Mouse (Mus musculus) c-Kit-positive CD71-positive TER-119-negative erythroid progenitor cells, embryonic 14.5 days (primary cell): ENCODE data around the gene Raver1.

Experiments
- DNase-seq: peaks from one replicate; pipeline ENCODE4 v3.0.0-alpha.2; 2013; ENCODE audit warnings: low read depth

The Raver1 gene

DNA sequence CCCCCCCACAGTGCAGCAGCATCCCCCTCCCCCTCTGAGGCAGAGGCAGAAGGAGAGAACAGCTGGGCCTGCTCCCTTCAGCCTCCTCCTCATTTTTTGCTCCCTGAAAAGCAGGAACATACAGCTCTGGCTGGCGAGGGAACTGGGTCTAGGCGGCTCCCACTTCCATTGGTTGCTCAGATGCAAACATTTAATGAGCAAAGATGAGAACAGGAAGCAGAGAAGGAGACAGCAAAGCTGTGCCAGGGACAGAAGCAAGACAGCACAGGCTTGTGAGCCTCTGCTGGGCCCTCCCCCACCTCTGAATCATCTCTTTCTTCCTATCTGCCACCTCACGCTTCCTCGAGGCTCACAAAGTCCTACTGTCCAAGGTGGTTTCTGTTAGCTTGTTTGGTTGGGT, 50.5 kb downstream of the Raver1 start:
- no peak for DNase-seq

DNA sequence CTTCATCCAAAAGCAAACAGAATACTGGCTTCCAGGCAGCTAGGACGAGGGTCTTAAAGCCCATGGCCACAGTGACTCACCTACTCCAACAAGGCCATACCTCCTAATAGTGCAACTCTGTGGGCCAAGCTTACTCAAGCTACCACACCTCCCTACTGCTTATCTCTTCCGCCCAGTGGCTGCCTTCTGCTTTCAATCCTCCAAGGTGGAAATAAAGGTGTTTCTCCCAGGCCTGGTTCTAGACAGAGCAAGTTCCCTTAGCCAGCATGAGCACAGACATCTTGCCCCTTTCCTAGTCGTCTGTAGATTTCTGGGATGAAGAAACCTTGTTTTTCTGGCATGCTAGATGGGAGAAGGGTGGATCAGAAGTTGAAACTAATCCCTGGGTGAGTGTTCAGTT, 52.0 kb downstream of the Raver1 start:
- DNase-seq = no peak

DNA sequence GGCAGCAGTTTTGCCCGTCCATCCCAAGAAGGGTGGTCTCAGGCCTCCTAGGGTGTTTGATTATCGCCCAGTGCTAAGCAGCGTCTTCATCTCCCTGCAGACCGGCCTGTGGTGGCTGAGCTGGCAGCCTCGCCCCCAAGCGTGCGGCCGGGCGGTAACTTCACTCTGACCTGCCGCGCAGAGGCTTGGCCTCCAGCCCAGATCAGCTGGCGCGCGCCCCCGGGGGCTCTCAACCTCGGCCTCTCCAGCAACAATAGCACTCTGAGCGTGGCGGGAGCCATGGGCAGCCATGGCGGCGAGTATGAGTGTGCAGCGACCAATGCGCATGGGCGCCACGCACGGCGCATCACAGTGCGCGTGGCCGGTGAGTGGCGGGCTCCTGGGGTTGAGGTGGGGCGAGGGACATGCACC, 54.3 kb downstream of the Raver1 start:
- DNase-seq = no peak

DNA sequence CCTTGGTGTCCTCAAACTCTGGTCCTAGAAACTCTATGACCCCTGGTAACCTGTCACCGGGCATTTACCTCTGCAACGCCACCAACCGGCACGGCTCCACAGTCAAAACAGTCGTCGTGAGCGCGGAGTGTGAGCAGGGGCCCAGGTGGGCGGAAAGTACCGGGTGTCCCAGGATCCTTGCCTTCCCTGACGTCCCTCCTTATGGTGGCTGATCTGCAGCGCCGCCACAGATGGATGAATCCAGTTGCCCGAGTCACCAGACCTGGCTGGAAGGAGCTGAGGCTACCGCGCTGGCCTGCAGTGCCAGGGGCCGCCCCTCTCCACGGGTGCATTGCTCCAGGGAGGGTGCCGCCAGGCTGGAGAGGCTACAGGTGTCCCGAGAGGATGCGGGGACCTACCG, 55.1 kb downstream of the Raver1 start:
- no peak for DNase-seq

DNA sequence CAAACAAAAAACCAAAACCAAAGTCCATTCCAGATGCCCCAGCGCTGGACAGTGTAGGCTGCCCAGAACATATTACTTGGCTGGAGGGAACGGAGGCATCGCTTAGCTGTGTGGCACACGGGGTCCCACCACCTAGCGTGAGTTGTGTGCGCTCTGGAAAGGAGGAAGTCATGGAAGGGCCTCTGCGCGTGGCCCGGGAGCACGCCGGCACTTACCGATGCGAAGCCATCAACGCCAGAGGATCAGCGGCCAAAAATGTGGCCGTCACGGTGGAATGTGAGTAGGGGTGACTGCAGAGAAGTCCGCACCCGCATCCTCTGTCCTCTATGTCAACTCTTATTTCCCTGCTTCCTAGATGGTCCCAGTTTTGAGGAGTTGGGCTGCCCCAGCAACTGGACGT, 55.6 kb downstream of the Raver1 start:
- DNase-seq = no peak

DNA sequence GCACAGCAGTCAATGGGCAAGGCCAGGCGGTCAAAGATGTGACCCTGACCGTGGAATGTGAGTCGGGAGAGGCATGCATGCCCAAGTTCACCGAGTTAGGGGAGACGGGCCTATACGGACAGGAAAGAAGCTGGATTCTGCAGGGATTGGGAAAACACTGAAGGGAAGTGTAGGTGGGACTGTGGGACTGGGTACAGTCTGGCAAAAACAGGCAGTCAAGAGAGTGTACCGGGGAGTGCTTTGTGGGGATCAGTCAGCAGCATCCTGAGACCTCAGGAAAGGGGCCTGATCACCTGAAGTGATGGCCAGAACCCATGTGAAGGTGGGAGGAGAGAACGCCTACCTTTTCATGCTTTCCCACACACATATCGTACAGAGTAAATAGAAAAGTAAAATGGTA, 56.2 kb downstream of the Raver1 start:
- no peak for DNase-seq

DNA sequence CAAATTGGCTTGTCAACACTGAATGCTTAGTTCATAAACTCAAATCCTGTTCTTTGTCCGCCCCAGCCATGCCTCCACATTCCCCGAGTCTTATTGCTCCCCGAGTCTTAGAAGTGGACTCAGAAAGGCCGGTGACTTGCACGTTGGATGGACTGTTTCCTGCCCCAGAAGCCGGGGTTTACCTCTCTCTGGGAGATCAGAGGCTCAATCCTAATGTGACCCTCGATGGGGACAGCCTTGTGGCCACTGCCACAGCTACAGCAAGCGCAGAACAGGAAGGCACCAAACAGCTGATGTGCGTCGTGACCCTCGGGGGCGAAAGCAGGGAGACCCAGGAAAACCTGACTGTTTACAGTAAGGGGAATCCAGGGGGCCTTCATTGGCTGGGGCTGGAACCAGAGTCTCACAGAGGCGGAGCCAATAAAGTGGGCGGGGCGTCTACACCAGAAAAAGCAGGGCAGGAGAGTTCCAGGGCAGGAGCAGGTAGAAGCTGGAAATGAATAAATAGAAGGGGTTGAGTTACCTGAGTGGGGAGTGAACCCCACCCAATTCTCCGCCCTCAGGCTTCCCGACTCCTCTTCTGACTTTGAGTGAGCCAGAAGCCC, 57.2 kb downstream of the Raver1 start:
- DNase-seq = no peak

DNA sequence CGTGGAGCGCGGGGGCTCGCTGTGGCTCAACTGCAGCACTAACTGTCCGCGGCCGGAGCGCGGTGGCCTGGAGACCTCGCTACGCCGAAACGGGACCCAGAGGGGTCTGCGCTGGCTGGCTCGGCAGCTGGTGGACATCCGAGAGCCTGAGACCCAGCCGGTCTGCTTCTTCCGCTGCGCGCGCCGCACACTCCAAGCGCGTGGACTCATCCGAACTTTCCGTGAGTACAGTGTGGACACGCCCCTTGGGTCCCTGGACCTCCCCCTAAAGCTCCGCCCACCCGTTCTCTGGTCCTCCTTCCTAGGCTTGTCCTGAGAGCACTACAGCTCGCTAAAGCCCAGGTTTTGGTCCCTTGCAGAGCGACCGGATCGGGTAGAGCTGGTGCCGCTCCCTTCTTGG, 58.7 kb downstream of the Raver1 start:
- peak; percentile 92 for DNase-seq

DNA sequence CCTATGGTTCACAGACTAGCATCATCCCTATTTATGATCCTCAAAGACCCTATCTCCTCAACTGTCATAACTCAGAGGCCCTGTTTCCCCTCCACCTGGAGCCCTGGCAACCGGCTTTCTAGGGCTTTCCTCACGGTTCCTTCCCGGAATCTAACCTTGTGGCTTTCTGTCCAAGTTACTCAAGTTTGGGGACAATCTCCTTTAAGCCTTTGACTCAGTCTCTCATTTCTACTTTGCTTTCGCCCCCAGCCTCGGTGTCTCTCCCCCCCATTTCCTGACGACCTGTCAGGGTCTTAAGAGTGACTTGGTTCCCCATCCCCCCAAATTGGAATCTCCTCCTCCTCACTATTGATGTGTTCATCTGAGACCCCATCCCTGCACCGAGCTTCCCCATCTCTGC, 59.3 kb downstream of the Raver1 start:
- no peak for DNase-seq

DNA sequence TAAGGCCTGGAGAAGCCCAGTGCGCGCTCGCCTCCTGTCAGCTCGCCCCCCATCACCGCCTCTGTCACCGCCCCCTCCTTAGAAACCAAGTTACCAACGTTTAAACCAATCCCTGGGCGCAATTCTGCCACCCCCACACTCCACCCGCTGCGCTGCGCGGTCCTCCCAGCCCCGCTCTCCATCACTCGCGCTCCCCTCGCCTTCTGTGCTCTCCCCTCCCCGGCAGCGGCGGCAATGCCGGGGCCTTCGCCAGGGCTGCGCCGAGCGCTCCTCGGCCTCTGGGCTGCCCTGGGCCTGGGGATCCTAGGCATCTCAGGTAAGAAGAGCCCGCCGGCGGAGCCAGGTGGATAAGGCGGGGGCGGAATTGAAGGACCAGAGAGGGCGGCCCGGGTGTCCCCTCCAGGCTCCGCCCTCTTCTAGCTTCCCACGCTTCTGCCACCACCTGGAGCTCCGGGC, 59.9 kb downstream of the Raver1 start, which contains the start of gene Icam5:
TSS of gene Icam5 (plus strand) at position 178 of the 456 bp plus-strand sequence.
- DNase-seq = no peak

DNA sequence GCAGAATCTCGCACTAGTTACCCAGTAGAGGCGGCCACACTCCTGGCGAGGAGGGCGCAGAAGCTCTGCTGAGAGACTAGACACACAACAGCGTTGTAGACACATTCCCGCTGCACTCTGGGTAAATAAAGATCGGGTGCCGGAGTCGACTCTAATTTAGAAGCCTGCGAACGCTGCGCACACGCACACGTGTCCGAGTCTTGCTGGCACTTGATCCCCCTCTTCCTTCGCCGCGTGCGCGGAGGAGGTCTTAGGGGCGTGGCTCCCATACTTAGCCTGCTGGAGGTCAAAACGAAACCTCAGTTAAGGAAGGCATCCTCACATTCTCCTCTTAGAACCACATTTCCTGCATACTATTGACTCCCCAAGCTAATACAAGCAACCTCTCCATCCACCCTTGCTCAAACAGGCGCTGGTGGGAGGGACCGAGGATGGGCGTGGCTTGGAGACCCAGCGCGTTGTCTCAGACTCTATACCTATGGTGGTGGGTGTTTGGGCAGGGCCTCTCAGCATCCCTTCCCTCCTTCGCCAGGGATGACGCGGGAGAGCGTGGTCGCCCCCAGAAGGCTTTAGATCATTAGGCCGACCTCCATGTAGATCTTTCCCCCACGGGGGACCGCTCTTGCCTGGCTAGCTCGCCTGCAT, 60.4 kb downstream of the Raver1 start:
- DNase-seq = no peak

DNA sequence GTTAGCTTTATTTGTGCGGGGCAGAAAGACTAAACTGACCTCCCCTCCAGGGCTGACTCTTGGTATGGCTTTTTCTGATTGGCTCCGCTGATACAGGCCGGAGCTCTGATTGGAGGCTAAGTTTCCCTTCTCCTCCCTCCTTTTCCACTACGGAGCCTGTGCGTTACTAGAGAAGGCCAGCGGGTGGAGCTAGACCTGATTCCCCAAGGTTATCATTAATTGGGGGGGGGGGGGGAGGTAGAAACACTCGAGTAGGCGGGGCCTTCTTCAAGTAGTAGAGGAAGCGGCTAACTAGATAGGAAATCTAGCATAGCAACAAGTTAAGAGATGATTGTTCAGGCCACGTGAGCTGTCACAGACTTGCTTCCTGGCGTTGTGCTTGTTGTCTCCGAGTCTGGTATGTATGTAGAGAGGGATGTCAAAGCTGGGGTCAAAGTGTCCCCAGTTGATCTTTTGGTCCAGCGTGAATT, 61.0 kb downstream of the Raver1 start:
- peak; percentile 98 for DNase-seq

DNA sequence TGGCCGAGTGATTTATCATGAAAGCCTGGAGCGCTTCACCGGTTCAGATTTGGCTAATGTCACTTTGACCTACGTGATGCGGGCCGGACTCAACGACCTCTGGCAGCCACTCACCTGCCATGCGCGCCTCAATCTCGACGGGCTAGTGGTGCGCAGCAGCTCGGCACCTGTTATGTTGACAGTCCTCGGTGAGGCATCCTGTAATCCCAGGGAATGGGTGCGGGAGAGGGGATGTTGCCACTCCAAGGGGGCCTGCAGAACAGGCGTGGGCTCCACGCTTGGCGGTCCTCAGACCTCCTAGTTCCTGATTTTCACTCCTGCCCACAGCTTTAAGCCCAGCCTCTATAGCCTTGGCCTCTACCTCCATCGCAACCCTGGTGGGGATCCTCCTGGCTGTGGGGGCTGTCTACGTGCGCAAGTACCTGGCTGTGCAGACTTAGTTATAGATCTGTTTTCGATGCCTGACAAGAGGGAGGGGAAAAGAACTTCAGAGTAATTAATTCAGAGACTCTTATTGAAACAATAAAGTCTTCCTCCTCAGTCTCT, 61.7 kb downstream of the Raver1 start:
- DNase-seq = no peak

DNA sequence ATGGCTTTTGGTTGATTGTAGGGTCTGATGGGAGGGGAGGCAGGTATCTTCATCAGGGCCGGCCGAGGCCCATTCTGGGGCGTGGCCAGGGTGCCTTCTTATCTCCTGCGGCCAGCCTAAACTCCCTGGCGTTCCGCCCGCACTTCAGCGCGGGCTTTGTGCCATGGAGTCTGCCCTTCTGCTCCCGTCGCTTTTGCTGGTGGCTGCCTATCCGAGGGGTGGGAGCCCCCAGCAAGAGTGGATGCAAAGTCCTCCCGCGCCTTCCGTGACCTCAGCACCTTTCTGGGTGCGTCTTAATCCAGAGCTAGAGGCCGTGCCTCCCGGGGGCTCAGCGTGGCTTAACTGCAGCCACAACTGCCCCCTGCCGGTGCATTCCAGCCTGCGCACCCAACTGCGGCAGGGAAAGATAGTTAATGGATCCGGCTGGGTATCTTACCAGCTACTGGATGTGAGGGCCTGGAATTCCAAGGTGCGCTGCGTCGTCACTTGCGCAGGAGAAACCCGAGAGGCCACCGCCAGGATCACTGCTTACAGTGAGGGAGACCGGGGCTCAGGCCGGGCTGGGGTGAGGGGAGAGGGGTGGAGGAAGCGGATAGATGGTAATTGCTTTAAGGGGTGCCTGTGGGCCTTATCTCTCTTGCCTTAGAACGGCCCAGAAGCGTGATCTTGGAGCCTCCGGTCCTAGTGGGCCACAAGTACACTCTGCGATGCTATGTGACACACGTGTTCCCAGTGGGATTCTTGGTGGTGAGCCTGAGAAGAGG, 62.3 kb downstream of the Raver1 start, which contains the start of gene Icam4:
TSS of gene Icam4 (plus strand) at position 83 of the 764 bp plus-strand sequence.
- DNase-seq = peak; percentile 90

DNA sequence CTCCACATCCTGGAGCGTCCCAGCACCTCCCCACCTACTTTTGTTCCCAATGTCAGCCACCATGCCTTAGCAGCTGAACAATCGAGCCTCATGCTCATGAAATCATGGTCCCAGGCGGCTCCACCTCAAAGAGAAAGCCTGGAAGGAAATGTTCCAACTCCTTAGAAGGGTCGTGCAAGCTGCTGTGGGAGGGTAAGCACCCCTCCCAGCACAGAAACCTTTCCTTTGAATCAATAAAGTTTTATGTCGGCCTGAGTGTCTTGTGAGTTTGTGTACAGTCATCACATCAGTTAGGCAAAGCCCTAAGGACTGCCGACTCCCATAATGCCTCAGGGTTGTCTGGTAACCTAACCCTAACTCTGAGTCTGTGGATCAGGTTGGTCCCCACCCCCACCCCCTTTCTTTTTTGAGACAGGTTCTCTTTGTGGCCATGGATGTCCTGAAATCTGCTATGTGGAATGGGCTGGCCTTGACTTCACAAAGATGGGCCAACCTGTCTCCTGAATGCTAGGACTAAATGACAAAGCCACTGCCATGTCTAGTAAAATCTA, 63.2 kb downstream of the Raver1 start:
- no peak for DNase-seq

DNA sequence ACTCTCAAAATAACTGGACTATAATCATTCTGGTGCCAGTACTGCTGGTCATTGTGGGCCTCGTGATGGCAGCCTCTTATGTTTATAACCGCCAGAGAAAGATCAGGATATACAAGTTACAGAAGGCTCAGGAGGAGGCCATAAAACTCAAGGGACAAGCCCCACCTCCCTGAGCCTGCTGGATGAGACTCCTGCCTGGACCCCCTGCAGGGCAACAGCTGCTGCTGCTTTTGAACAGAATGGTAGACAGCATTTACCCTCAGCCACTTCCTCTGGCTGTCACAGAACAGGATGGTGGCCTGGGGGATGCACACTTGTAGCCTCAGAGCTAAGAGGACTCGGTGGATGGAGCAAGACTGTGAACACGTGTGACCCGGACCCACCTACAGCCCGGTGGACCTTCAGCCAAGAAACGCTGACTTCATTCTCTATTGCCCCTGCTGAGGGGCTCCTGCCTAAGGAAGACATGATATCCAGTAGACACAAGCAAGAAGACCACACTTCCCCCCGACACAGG, 64.0 kb downstream of the Raver1 start:
- DNase-seq = no peak

DNA sequence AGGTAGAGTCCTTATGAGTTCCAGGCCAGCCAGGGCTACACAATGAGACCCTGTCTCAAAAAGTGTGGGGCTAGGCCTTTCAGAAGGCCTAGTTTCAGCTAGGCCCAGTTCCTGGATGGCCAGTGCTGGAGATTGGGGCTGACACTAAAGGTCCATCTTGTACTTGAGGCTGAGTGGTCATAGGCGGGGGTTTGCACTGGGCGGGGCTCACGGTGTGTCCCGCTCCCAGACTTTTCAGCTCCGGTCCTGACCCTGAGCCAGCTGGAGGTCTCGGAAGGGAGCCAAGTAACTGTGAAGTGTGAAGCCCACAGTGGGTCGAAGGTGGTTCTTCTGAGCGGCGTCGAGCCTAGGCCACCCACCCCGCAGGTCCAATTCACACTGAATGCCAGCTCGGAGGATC, 65.0 kb downstream of the Raver1 start:
- DNase-seq = no peak

DNA sequence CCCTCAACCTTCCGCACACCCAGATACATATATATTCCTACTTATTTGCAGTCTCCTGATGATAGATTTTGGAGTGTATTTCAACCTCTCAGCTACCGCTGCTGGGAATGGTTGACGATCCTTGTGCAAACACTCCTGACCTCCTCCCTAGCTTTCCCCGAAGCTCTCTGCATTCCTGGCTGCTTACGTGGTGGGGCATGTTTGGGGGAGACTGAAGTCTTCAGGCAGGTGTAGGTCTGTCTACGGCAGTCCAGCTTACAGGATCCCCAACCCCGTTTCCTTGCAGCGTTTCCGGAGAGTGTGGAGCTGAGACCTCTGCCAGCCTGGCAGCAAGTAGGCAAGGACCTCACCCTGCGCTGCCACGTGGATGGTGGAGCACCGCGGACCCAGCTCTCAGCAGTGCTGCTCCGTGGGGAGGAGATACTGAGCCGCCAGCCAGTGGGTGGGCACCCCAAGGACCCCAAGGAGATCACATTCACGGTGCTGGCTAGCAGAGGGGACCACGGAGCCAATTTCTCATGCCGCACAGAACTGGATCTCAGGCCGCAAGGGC, 66.5 kb downstream of the Raver1 start:
- no peak for DNase-seq
